Mouse (Mus musculus) hindbrain, embryonic 15.5 days (tissue): ENCODE measurements around the gene Tbc1d1. TPM values are rescaled to one million over a fixed set of nuclear protein-coding genes. Genes with fewer than 3 reads are reported as not detected.
A peak's percentile ranks its signal among the peaks of the same experiment; 100 is the strongest.

ENCODE experiments used
- ATAC-seq: fragments of 200-750 bp; cut with Nextera tagmentation; 2 replicates; pipeline ENCODE4 v1.8.0; 2017; ENCODE audit warnings: low read depth, moderate number of reproducible peaks, moderate TSS enrichment; ENCODE audit not compliant: low FRiP score
- H3K27ac ChIP-seq: fragments of 300-500 bp; sonication (generic); replicated peaks from 2 replicates; pipeline ENCODE4 v1.5.1; 2015; ENCODE audit warnings: mild to moderate bottlenecking, inconsistent platforms
- H3K27me3 ChIP-seq: fragments of 300-500 bp; sonication (generic); 2 replicates; pipeline ENCODE4 v1.6.1; 2015; ENCODE audit warnings: control low read depth, inconsistent platforms
- H3K36me3 ChIP-seq: fragments of 300-500 bp; sonication (generic); 2 replicates; pipeline ENCODE4 v1.6.1; 2015; ENCODE audit warnings: control low read depth, inconsistent platforms
- H3K4me1 ChIP-seq: fragments of 300-500 bp; sonication (generic); replicated peaks from 2 replicates; pipeline ENCODE4 v1.6.1; 2015; ENCODE audit warnings: control low read depth, inconsistent platforms
- H3K4me2 ChIP-seq: fragments of 300-500 bp; sonication (generic); 2 replicates; pipeline ENCODE4 v1.6.1; 2015; ENCODE audit warnings: moderate library complexity, mild to moderate bottlenecking, inconsistent platforms
- H3K4me3 ChIP-seq: fragments of 300-500 bp; sonication (generic); 2 replicates; pipeline ENCODE4 v1.5.1; 2015; ENCODE audit warnings: mild to moderate bottlenecking, inconsistent platforms
- H3K9ac ChIP-seq: fragments of 300-500 bp; sonication (generic); 2 replicates; pipeline ENCODE4 v1.6.1; 2015; ENCODE audit warnings: inconsistent platforms
- H3K9me3 ChIP-seq: fragments of 300-500 bp; sonication (generic); 2 replicates; pipeline ENCODE4 v1.6.1; 2016; ENCODE audit warnings: control low read depth, inconsistent platforms
- WGBS: fragments of 180-500 bp; shearing (Covaris S2); methylation state at CpG from one replicate; pipeline ENCODE4 v1.1.7; 2015; 5-methylcytosine and 5-hydroxymethylcytosine counted together
- polyA plus RNA-seq: library from polyadenylated mRNA; unstranded; fragments of >200 nt; fragmentation: Nextera tagmentation; extraction: Ambion mirVana; gene quantifications from 2 replicates; pipeline ENCODE4 v1.2.1, GENCODE M21; 2015

Tbc1d1 gene
- polyA plus RNA-seq, 1 experiment from 2014 or later, result 10.5 TPM

DNA sequence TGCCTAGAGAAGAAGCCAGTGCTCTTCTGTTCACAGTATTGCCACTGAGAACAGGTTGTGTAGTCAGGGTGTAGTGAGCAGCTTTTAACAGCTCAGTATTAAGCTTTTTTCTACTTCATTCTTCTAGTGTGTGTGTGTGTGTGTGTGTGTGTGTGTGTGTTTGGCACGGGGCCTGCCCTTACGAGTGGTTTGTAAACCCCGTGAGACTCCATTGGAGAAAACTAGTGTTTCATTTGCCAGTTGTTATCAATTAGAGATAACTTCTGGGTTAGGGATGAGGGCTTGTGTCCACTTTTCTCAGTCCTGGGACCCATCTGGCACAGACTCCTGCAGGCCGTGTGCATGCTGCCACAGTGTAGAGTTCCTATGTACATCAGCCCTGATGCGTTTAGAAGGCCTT lies 156.2 kb downstream of the Tbc1d1 start:
- Histone ChIP-seq H3K27me3 (no peaks in the 10 kb centered on the region), H3K4me3 (no peak overlapping the region), H3K4me1 (peaks cover 25% of the 10 kb centered on the region), H3K36me3 (no peaks in the 10 kb centered on the region), H3K27ac (no peak overlapping the region), H3K4me2 (no peak overlapping the region), H3K9ac (no peak overlapping the region), H3K9me3 (no peaks in the 10 kb centered on the region)
- 49% methylated on average over 5 of the region's 5 CpGs for WGBS
- ATAC-seq, result no peak

DNA sequence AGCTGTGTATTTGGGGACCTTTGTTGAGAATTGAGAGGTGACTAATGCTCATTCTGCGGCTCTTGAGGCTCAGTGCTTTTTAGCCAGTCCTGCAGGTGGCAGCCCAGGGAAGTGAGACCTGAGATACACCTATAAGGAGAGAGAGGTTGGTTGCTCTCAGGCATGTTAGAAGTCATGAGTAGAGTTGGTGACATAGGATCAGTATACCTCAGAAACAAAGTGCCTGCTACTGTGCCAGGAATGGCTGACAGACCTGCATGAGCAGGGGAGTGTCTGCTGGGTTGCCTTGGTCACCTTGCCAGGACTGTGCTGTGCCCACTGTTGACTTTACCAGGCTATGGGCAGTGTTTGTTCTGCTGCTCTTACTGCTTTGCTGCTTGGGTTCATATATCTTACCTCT lies 157.4 kb downstream of the Tbc1d1 start:
- Histone ChIP-seq H3K4me3 (no peak overlapping the region), H3K27me3 (no peaks in the 10 kb centered on the region), H3K9ac (no peak overlapping the region), H3K36me3 (no peaks in the 10 kb centered on the region), H3K27ac (no peak overlapping the region), H3K4me2 (no peak overlapping the region), H3K4me1 (peaks cover 25% of the 10 kb centered on the region), H3K9me3 (no peaks in the 10 kb centered on the region)
- ATAC-seq, result peak; percentile 39; the same call in 1 of the 2 replicates
- 89% methylated on average over 1 of the region's 1 CpGs for WGBS

DNA sequence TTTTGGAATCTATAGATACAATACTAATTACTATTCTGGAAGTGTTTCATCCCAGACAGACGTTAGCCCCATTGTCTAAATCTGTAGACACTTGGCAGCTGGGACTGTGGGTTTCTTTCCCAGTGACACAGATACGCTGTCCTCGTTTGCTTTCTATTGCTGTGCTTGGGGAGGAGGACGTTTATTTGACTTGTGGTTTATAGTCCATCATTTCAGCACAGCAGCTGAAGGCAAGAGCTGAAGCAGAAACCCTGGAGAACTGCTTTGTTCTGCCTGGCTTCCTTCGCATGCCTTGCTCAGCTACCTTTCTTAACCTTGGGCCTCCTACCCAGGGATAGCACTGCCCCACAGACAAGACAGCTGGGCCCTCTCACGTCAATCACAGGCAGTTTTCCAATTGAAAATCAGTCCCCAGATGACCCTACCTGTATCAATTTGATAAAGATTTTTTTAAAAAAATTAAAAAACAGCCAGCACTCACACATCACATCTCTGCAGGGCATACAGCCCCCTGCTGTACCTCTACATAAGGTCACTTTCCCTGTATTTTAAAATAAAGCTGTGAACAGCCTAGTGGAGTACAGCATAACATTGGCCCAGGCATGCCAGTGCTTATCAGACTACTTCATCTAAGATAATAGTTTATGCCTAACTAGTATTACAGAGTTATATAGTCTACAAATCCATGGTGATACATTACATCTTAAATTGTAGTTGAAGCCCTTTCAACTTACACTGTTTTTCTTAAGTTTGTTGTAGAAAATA lies 158.4 kb downstream of the Tbc1d1 start:
- H3K27me3 ChIP-seq, result no peaks in the 10 kb centered on the region
- H3K9ac ChIP-seq, result 0 out of 2 replicates have a peak overlapping the region, but pooled peaks have one; percentile 10
- ATAC-seq, result peak; percentile 64; the same call in 1 of the 2 replicates
- 11% methylated on average over 6 of the region's 6 CpGs for WGBS
- no peaks in the 10 kb centered on the region for H3K9me3 ChIP-seq
- no peak overlapping the region for H3K4me3 ChIP-seq
- no peak overlapping the region for H3K4me2 ChIP-seq
- peak overlapping the region; percentile 74 for H3K27ac ChIP-seq
- no peaks in the 10 kb centered on the region for H3K36me3 ChIP-seq
- peaks cover 25% of the 10 kb centered on the region for H3K4me1 ChIP-seq

DNA sequence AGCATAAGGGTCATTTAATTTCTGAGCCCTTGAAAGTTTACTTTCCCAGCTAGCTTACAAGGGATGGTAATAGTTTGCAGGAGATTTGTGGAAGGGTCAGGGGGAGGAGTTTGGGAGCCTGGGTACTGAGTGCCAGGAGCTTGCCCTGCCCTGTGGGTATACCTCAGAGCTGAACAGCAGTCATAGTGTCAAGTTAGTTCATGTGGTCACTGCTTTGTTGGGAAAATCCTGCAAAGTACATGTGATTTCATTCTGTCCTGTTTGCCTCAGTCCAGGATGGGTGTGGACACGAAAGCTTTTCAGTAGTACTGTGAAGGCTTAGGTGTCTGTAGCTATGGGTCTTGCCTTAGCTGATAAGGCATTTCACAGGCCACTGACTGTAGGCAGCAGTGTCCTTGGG lies 159.0 kb downstream of the Tbc1d1 start:
- Histone ChIP-seq H3K9me3 (no peaks in the 10 kb centered on the region), H3K36me3 (no peaks in the 10 kb centered on the region), H3K4me2 (no peak overlapping the region), H3K4me3 (no peak overlapping the region), H3K27ac (no peak overlapping the region), H3K9ac (no peak overlapping the region), H3K4me1 (peaks cover 25% of the 10 kb centered on the region), H3K27me3 (no peaks in the 10 kb centered on the region)
- no peak for ATAC-seq
- WGBS, result 86% methylated on average over 1 of the region's 1 CpGs

DNA sequence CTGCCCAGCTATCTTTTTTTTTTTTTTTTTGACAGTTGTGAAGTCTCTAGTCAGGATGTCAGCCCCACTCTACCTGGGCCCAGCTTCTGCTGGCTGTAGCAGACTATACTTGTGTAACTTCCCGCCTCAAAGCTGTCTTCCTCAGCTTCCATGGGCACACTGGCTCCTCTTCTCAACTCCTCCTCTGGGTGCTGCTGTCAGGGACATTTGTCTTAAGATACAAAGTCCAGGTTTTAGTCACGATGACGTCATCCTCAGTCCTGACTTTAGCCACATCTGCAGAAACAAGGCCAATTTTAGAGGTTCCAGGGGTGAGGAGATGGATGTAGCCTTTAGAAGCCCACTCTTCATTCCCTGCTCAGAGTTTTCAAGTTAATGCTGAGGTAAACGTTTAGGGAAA lies 167.2 kb downstream of the Tbc1d1 start:
- Histone ChIP-seq H3K9ac (no peak overlapping the region), H3K27me3 (no peaks in the 10 kb centered on the region), H3K27ac (no peak overlapping the region), H3K4me2 (no peak overlapping the region), H3K4me3 (no peak overlapping the region), H3K9me3 (no peaks in the 10 kb centered on the region), H3K36me3 (no peaks in the 10 kb centered on the region), H3K4me1 (peaks cover 22% of the 10 kb centered on the region)
- WGBS, result 89% methylated on average over 4 of the region's 4 CpGs
- ATAC-seq, result no peak

DNA sequence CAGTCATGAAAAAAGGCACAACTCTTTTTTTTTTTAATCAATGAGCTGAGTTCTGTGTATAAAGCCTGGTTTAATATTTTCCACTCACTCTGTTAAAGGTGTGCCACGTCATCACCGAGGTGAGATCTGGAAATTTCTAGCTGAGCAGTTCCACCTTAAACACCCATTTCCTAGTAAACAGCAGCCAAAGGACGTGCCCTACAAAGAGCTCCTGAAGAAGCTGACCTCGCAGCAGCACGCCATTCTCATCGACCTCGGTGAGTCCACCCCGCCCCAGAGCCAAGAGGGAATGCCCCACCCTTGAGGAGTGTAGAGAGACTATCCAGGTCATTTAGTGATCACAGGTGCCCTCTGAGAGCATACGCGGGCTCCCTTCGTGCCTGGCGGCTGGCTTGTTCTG lies 168.2 kb downstream of the Tbc1d1 start:
- H3K4me2 ChIP-seq, result no peak overlapping the region
- H3K9me3 ChIP-seq, result no peaks in the 10 kb centered on the region
- no peak overlapping the region for H3K9ac ChIP-seq
- WGBS, result 88% methylated on average over 12 of the region's 12 CpGs
- peak overlapping the region; percentile 54 for H3K27ac ChIP-seq
- H3K4me1 ChIP-seq, result peaks cover 22% of the 10 kb centered on the region
- H3K36me3 ChIP-seq, result no peaks in the 10 kb centered on the region
- H3K4me3 ChIP-seq, result no peak overlapping the region
- ATAC-seq, result 0 out of 2 replicates have a peak, but pooled peaks have one; percentile 6
- H3K27me3 ChIP-seq, result no peaks in the 10 kb centered on the region

DNA sequence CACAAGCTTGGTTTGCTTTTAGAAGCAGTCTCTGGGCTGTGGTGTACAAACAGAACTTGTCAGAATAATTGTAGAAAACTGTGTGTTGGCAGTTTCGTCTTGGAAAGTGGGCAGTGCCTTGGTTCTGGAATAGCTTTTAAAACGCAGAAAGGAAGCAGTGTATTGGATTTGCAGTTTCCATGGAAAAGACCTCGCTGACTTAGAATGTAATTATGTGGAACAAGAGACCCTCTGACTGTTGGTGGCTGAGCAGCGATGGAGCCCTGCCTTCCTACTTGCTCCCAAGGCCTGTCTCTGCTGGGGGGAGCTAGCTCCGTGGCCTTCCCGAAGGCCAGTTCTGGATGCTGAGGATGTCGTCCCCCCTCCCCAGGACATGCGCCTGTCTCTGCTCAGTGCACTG lies 168.8 kb downstream of the Tbc1d1 start:
- peak; percentile 54; the same call in 1 of the 2 replicates for ATAC-seq
- no peak overlapping the region for H3K4me2 ChIP-seq
- peaks cover 22% of the 10 kb centered on the region for H3K4me1 ChIP-seq
- H3K9ac ChIP-seq, result no peak overlapping the region
- H3K27me3 ChIP-seq, result no peaks in the 10 kb centered on the region
- no peaks in the 10 kb centered on the region for H3K9me3 ChIP-seq
- no peak overlapping the region for H3K4me3 ChIP-seq
- 59% methylated on average over 8 of the region's 8 CpGs for WGBS
- H3K27ac ChIP-seq, result peak overlapping the region; percentile 54
- H3K36me3 ChIP-seq, result no peaks in the 10 kb centered on the region

DNA sequence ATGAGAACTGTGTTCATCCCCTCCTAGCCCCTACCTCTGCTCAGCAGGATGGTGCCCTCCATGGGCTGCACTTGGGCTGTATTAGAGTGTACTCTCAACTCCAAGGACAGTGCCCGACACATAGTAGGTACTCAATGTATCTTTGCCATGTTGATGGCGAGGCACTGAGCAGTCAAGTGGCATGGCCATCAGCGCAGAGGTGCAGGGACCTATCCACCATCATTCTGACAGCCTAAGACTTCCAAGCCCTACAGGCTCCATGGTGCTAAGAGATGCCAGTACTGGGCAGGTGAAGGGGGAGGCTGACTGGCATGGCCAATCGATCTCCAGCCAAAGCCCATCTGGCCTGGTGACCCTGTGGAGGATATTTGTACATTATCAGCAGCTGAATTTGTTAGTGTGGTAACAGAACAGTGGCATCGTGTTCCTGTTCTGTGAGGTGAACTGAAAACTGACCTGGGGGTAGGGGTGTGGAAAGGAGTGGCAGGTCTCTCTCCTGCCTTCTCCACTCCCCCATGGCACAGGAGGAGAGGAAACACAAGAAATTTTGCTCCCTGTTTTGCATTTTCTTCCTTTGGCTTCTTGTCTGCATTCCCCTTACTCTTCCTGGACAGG lies 169.7 kb downstream of the Tbc1d1 start:
- no peak overlapping the region for H3K4me2 ChIP-seq
- 0 out of 2 replicates have a peak, but pooled peaks have one; percentile 16 for ATAC-seq
- H3K4me1 ChIP-seq, result peaks cover 22% of the 10 kb centered on the region
- H3K4me3 ChIP-seq, result no peak overlapping the region
- no peak overlapping the region for H3K9ac ChIP-seq
- H3K9me3 ChIP-seq, result no peaks in the 10 kb centered on the region
- H3K27me3 ChIP-seq, result no peaks in the 10 kb centered on the region
- no peaks in the 10 kb centered on the region for H3K36me3 ChIP-seq
- WGBS, result 85% methylated on average over 5 of the region's 5 CpGs
- H3K27ac ChIP-seq, result no peak overlapping the region; the same call in 1 of the 2 replicates

DNA sequence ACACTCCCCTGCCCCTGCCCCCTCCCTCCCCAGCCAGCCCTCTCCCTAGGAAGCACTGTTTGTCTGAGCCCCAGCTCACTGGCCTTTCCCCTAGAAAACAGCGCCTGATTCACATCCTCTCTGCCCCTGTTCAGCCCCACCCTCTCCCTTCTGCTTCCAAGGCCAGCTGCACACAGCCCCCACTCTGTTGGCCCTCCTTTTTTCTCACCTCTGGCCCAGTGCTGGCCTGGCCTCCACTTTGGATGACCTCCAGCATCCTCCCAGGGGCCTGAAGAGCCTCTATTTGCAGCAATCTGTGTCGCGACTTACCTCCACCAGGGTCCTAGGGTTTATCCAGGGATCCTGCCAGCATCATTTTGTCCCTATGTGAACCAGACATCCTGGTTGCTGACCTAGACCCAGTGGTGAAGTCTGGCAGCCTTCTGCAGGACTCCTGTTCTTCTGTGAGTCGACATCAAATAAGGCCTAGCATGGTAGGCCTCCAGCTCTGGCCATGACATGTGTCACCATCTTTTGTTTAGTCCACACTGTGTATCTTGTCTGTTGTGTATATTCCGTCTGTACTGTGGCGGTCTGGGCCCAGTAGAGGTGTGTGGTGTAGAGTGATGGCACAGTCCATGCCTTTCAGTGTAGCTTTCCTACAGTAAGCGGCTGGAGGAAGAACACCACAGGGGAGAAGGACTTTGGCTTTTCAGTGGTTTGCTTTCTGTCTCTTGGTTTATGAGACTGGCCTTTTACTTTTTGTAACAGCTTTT lies 170.5 kb downstream of the Tbc1d1 start:
- H3K27ac ChIP-seq, result peak overlapping the region; percentile 46; the same call in 1 of the 2 replicates
- no peak overlapping the region for H3K4me3 ChIP-seq
- no peaks in the 10 kb centered on the region for H3K9me3 ChIP-seq
- peaks cover 22% of the 10 kb centered on the region for H3K4me1 ChIP-seq
- ATAC-seq, result peak; percentile 52; the same call in 1 of the 2 replicates
- H3K27me3 ChIP-seq, result no peaks in the 10 kb centered on the region
- 65% methylated on average over 7 of the region's 7 CpGs for WGBS
- no peaks in the 10 kb centered on the region for H3K36me3 ChIP-seq
- H3K4me2 ChIP-seq, result no peak overlapping the region
- H3K9ac ChIP-seq, result no peak overlapping the region

DNA sequence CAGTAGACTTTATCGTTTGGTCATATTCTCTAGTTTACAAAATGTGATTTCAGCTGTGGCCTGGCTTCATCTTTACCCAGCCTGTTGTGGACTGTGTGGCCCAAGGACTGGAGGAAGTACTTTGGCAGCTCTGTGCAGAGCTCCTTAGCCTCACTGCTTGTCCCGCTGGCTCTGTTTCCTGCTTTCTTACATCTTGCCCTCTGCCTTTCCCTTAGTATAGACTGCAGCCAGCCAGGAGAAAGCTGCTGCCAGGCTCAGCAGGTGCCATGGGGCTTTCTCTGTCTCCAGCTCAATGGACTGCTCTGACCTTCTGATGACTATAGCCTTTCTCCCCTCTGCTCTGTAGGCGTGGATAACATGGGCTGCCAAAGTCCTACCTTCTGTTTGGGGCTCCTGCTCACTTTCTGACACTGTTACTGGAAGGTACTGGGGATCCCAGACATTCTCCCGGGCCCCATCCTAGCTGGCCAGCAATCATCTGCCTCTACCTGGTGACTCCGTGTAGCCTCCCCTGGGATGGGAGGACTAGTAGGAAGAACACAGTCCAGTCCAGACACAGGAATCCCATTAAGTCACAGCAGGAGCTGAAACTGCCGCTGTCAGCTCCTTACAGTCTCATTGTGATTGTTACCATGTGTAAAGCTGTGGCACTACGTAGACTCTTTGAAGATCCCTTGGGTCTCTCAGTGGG lies 171.3 kb downstream of the Tbc1d1 start:
- H3K27me3 ChIP-seq, result no peaks in the 10 kb centered on the region
- 49% methylated on average over 7 of the region's 7 CpGs for WGBS
- peaks cover 22% of the 10 kb centered on the region for H3K4me1 ChIP-seq
- no peak for ATAC-seq
- H3K4me3 ChIP-seq, result no peak overlapping the region
- no peak overlapping the region for H3K9ac ChIP-seq
- H3K9me3 ChIP-seq, result no peaks in the 10 kb centered on the region
- H3K27ac ChIP-seq, result no peak overlapping the region
- no peaks in the 10 kb centered on the region for H3K36me3 ChIP-seq
- H3K4me2 ChIP-seq, result no peak overlapping the region

DNA sequence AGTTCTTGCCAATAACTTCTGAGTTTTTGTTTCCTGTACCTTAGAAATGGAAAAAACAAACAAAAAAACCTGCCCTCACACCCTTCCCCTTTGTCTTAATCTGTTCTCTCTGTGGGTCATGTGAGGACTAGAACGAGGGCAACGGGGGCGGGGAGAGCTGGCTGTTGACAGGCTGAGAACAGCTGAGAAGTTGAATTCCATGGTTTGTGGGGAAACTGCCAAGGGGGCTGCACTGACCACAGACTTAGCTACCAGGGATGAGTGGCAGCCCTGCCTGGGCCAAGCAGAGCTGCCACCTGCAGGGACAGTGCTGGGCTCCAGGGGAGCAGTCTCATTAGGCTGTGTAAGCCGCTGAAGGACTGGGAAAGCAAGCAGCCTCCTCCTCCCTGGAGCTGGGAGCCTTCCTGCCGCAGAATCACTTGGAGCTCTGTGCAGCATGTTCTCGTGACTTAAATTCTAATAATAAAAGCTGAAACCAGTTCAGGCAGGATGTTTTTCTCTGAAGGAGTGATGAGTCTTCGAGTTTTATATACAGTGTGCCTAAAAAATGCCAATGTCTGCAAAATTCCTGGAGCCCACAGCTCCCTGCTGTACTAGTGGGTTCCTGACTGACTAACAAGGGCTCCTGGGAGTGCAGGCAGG lies 180.8 kb downstream of the Tbc1d1 start:
- Histone ChIP-seq H3K36me3 (no peaks in the 10 kb centered on the region), H3K4me1 (peaks cover 12% of the 10 kb centered on the region), H3K4me2 (no peak overlapping the region), H3K9ac (no peak overlapping the region), H3K27me3 (no peaks in the 10 kb centered on the region), H3K27ac (peak overlapping the region; percentile 66), H3K4me3 (no peak overlapping the region), H3K9me3 (no peaks in the 10 kb centered on the region)
- ATAC-seq, result peak; percentile 86
- 20% methylated on average over 7 of the region's 7 CpGs for WGBS
